Mouse (Mus musculus) intestine, embryonic 15.5 days (tissue): ENCODE measurements around the gene Psmc3ip. TPM values are rescaled to one million over a fixed set of nuclear protein-coding genes. Genes with fewer than 3 reads are reported as not detected.

Experiments
- polyA plus RNA-seq: library from polyadenylated mRNA; unstranded; fragments of >200 nt; fragmentation: Nextera tagmentation; extraction: Ambion mirVana; gene quantifications from 2 replicates; pipeline ENCODE4 v1.2.1, GENCODE M21; 2015

Psmc3ip gene
- polyA plus RNA-seq, 1 experiment from 2014 or later = 22.6 TPM

Other genes starting within 250 kb of the Psmc3ip start
- gene Stat5b, start 244.7 kb downstream of the Psmc3ip start, polyA plus RNA-seq = 24.2 and 26.8 TPM in 2 replicates
- gene Stat5a, start 236.1 kb downstream of the Psmc3ip start, polyA plus RNA-seq = 5.5 and 6.0 TPM in 2 replicates
- gene Stat3, start 155.9 kb downstream of the Psmc3ip start, polyA plus RNA-seq = 45.8 and 48.9 TPM in 2 replicates
- gene Cavin1, start 124.5 kb downstream of the Psmc3ip start, polyA plus RNA-seq = 223 and 237 TPM in 2 replicates
- gene Atp6v0a1, start 86.0 kb downstream of the Psmc3ip start, polyA plus RNA-seq = 35.4 and 36.2 TPM in 2 replicates
- gene Naglu, start 25.4 kb downstream of the Psmc3ip start, polyA plus RNA-seq = 14.9 and 16.4 TPM in 2 replicates
- not detected in 2 replicates for gene Hsd17b1, start 17.0 kb downstream of the Psmc3ip start, polyA plus RNA-seq
- 41.8 and 43.9 TPM in 2 replicates for gene Coasy, start 12.9 kb downstream of the Psmc3ip start, polyA plus RNA-seq
- gene Mlx, start 8.2 kb downstream of the Psmc3ip start, polyA plus RNA-seq = 65.0 and 65.4 TPM in 2 replicates
- gene Retreg3, start 24.5 kb upstream of the Psmc3ip start, polyA plus RNA-seq = 17.0 and 17.2 TPM in 2 replicates
- 58.7 and 59.2 TPM in 2 replicates for gene Tubg1, start 24.5 kb upstream of the Psmc3ip start, polyA plus RNA-seq
- 4.4 and 4.8 TPM in 2 replicates for gene Tubg2, start 60.5 kb upstream of the Psmc3ip start, polyA plus RNA-seq
- gene Cntnap1, start 75.1 kb upstream of the Psmc3ip start, polyA plus RNA-seq = 0.82 and 1.0 TPM in 2 replicates
- 11.1 and 12.7 TPM in 2 replicates for gene Plekhh3, start 75.9 kb upstream of the Psmc3ip start, polyA plus RNA-seq
- gene Ccr10, start 80.0 kb upstream of the Psmc3ip start, polyA plus RNA-seq = 0.25 and 0.36 TPM in 2 replicates
- gene Ezh1, start 131.0 kb upstream of the Psmc3ip start, polyA plus RNA-seq = 16.0 and 16.3 TPM in 2 replicates
- gene Ramp2, start 150.6 kb upstream of the Psmc3ip start, polyA plus RNA-seq = 98.5 and 114 TPM in 2 replicates
- gene Vps25, start 158.3 kb upstream of the Psmc3ip start, polyA plus RNA-seq = 135 and 142 TPM in 2 replicates
- 12.3 and 12.7 TPM in 2 replicates for gene Wnk4, start 165.1 kb upstream of the Psmc3ip start, polyA plus RNA-seq
- gene Cntd1, start 183.6 kb upstream of the Psmc3ip start, polyA plus RNA-seq = 0.72 and 1.1 TPM in 2 replicates
- 250 and 261 TPM in 2 replicates for gene Coa3, start 183.7 kb upstream of the Psmc3ip start, polyA plus RNA-seq
- 132 and 143 TPM in 2 replicates for gene Becn1, start 206.8 kb upstream of the Psmc3ip start, polyA plus RNA-seq
- gene Psme3, start 220.8 kb upstream of the Psmc3ip start, polyA plus RNA-seq = 137 and 147 TPM in 2 replicates
- gene Aoc2, start 229.6 kb upstream of the Psmc3ip start, polyA plus RNA-seq = 1.2 and 1.3 TPM in 2 replicates
- 2.1 and 2.7 TPM in 2 replicates for gene Aoc3, start 235.2 kb upstream of the Psmc3ip start, polyA plus RNA-seq